Mouse (Mus musculus): Measurements from ENCODE around the gene Lrrc57.

The Lrrc57 gene

DNA sequence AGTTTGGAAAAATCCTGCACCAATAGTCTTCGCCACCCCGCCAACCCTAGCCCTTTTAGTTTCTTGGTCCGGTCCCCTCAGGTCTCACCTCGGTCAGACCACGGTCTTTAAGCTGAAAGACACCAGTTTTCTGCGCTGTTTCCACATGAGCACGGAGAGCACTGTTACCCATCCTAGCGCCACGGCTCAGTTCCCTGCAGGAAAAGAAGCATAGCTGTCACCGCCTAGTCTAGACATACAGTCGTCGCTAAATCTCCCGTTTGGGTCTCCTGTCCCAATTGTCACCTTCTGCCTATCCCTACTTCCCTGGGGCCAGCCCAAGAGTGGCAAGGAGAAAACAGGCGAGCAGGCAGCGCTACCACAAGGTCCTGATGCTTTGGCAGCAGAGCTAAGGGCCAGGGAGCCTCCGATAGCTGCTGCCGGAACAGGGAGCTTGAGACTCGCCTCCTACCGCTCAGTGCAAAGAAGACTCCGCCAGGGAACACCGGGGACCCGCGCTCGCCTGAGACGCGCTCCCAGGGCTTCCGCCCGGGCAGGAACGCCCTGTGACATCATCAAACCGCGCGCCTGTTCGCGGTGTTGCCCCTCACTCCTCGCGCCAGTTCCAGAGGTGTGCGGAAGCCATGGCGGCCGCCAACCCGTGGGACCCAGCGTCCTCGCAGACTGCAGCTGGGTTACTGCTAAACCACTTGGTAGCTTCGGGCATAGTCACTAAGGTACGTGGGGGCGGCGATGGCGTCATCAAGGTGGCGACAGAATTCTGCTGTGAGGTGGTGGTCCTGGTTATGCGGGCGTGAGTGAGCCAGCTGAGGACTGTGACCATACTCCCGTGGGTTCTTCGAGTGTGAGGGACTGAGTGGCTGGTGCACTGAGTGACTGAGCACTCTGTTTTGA is at the start of gene Lrrc57, which contains the start of gene Haus2:
Gene Lrrc57 (minus strand): TSS at position 691 of the 894 bp plus-strand sequence.
Gene Haus2 (plus strand): TSS at position 554 of the 894 bp plus-strand sequence.
- peak; percentile 79 to 92 for DNase-seq (ENCODE audit: low spot score in 2 of 2)

DNA sequence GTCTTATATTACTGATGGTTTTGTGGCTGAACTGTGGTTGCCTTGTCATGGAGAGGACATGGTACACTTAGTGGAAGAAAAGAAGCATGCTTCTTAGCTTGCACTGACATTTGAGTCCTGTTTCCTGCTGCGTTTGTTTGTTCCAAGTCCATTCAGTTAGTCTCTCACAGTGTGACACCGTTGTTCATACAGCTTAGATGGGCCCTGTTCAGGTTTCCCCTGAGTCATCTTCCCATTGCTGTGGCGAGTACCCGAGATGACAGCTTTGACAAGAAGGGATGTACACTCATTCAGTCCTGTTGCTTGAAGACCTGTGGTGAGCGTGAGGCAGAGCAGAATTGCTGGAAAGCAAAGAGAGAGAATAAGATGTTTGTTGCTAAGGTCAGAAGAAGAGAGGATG is 49.2 kb upstream of the Lrrc57 start:
- DNase-seq (ENCODE audit: low spot score in 2 of 2) = no peak

DNA sequence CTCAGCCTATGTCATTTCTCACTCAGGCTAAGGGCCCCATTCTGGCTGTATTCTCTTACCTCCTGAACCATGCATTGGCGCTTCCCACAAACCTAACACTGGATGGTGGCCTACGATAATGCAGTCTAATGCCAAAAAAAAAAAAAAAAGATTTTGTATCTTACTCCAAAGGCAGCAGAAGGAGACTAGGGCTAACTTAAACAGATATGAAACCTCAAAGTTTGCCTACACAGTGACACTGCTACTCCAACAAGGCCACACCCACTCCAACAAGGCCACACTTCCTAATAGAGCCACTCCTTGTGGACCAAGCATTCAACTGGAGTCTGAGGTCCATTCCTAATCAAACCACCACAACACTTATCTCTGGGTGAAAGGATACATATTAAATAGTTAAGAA is 47.4 kb upstream of the Lrrc57 start:
- no peak for DNase-seq (ENCODE audit: low spot score in 2 of 2)

DNA sequence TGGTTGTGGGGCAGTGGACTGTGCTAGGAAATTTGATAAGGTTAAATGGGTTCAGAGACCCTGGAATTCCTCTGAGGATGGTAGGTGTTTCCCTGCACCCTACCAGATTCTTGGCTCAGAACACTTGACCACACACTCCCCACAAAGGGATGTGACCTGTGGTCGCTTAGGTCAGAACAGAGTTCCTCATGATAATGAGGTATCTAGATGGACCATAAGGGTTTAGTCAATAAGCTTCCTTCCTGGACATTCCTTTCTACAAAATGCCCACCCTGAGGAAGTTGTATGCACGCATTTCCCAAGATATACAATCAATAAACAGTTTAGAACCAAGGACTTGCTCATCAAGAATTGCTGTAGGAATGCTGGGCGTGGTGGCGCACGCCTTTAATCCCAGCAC is 46.6 kb upstream of the Lrrc57 start:
- no peak for DNase-seq (ENCODE audit: low spot score in 2 of 2)

DNA sequence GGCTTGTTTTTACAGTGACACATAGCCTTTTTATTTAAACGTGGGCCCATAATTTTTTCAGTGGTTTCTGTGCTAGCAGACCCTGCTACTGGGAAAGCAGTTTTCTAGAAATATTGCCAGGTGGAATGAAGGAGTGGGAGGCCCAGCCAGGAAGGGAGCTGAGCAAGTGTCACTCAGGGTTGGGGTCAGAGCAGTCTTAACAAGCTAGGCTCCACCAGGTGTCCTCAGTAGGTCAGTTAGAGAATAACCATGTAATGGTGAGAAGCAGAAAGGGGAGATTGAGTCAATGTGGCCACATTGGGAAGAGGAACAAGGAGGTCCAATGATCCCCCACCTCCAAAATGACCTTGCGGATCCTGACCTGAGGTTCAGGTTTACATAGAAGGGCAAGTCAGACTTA is 45.4 kb upstream of the Lrrc57 start:
- DNase-seq (ENCODE audit: low spot score in 2 of 2) = no peak

DNA sequence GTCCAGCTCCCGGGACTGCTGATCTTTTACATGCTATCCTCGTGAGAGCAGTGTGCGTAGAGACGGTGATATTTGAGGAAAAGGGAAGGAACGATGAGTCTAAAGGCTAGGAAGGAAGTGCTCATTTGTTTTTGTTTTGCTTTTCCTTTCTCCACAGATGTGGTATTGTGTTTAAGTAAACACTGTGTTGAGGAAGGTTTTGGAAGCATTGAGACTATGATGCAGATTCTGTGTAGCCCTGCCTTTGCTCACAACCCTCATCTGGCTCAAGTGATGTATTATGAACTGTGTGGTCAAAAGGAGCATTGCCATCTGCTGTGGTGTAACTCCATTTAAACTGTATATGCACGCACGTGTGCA is 43.6 kb upstream of the Lrrc57 start:
- DNase-seq (ENCODE audit: low spot score in 2 of 2) = no peak

DNA sequence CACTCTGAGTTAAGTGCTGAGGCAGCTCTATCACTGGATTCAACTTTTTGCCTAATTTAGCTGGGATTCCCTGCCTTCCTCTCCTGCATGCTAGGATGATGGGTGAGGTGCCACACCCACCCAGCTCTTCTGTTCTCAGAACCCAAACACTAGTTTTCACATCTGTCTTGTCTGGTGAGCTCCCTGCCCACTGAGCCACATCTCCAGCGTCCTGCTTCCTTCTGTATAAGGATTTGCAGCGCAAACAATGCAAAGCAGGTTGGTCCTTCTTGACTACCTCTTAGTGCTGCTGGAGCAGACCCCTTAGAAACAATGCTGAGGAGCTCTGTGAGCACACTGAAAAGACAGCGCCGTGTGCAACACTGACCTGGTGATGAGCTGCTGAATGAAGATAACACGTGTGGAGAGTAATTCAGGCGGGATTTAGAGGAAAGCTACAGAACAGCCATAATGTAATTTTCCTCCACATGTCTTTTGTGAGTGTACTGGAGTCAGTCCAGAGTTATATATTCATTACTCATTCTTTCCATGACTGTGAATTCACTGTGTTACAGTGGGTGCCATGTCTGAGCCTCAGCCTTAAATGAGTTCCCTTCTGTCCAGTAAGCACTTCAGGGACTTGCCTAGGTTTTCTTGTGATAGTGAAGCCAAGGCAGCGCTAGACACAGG is 43.1 kb upstream of the Lrrc57 start:
- DNase-seq (ENCODE audit: low spot score in 2 of 2) = no peak

DNA sequence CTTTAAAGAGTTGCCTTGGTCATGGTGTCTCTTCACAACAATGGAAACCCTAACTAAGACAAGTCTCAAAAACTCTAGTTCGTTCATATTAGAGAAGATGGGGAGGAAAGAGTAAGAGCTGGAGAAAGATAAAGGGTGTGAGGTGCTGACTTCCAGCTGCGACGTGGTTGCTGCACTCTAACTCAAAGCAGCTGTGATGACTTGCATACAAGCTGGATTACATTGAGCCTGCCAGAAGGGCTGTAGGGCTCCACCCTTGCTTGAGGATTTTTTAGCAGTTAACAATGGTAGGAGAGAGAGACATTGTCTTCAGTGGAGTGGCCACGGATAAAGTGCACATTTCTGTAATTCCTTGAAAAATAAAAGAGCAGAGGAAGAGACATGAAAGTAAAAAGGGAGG is 37.5 kb upstream of the Lrrc57 start:
- DNase-seq (ENCODE audit: low spot score in 2 of 2) = no peak

DNA sequence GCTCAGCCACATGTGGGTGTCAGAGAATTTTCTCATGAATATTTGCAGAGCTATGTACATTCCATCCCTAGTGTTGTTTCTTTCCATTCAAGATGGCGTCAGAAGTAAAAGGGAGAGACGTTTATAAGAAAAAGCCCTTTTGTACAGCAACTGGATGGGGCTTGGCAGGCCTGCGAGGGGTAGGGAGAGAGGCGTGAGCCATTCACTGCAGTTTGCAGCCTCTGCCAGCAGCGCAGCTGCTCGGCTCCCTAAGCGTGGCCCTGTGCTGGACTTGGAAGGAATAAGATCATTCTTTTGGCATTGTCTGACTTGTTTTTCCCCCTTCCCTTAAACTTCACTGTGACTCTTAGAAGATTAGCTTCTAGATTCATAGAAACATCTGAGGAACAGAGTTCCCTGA is 34.5 kb upstream of the Lrrc57 start:
- no peak for DNase-seq (ENCODE audit: low spot score in 2 of 2)

DNA sequence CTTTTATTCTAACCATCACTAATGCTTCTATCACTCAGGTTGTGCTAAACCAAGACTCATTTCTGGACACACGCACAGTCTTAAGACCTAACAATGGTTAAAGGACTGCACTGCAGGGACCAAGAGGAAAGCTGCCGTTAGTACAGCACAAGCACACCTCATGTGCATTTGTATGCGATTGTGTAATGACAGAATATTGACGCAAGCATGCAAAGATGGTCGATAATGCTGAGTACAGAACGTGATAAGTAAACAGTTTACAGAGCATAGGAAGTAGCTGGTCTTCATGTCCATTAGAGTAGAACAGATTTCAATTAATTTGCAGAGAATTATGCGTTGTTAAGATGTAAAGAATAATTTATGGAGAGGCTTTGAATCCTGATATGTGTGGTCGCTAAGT is 31.5 kb upstream of the Lrrc57 start:
- no peak for DNase-seq (ENCODE audit: low spot score in 2 of 2)

DNA sequence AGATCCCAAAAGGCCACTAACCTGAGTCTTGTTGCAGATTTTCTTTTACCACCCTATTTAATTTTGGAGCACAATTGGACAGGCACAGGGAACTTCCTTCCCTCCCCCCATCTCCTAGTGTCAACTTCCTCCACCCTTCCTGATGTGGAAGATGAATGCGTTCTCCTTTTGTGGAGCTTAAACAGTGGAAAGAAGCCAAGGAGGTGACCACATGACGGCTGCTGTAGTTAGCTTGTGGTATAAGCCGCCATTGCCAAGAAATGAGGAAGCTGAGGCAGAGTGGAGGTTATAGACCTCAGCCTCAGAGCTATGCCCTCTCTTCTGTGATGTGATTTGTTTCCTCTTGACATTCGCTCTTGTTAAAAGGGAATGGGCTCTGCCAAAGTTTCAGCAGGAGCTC is 22.6 kb upstream of the Lrrc57 start:
- DNase-seq (ENCODE audit: low spot score in 2 of 2) = no peak

DNA sequence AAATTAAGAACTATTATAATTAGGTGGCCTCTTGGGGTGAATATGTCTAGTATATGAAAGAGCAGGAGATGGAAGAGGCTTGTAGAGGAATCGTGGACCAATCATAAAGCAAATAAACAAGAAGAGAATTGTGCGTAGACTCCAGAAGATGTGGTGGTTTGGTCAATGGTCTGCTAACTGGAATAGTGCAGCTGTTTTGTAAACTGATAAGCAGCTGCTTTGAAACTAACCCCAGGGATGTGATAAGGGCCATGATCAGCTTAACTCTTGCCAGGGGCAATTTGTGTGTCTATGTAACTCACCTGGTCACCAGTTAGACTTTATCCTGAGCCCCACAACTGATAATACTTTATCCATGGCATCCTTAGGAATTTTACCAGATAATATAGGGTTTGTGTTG is 22.2 kb upstream of the Lrrc57 start:
- no peak for DNase-seq (ENCODE audit: low spot score in 2 of 2)

DNA sequence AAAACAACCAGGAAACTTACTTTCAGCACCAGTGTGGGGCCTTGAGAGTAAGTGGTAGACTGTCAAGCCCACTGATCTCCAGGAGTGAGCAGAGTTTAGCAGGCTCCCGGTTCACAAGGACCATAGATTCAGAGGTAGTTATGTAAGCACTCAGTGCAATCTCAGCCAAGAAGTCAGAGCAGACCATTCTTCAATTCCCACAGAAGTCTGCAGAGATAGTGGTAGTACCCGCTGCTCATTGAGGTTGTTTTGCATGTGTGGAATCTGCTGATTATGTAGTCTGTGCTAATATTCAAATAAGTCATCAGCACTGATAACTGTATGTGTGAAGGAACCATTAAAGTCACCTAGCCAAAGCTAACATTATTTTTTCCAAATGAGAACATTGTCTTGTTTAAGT is 21.3 kb upstream of the Lrrc57 start:
- no peak for DNase-seq (ENCODE audit: low spot score in 2 of 2)

DNA sequence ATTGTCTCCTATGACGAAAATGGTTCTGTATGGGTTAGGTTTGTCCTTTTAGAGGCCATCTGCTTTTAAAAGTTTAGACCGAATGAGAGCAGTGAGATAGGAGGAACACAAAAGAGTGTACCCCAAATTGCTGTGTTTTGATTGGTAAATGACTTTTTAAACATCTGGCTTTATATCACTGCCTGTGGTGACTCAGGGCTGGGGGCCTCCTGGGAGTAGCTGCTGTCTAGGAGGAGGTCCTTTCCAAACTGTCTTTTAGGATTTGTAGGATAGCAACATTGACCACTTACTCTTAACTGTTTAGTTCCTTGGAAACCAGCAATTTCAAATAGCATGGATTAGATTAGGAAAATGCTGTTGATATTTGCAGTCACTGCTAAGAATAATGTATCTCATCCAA is 20.9 kb upstream of the Lrrc57 start:
- DNase-seq (ENCODE audit: low spot score in 2 of 2) = no peak

DNA sequence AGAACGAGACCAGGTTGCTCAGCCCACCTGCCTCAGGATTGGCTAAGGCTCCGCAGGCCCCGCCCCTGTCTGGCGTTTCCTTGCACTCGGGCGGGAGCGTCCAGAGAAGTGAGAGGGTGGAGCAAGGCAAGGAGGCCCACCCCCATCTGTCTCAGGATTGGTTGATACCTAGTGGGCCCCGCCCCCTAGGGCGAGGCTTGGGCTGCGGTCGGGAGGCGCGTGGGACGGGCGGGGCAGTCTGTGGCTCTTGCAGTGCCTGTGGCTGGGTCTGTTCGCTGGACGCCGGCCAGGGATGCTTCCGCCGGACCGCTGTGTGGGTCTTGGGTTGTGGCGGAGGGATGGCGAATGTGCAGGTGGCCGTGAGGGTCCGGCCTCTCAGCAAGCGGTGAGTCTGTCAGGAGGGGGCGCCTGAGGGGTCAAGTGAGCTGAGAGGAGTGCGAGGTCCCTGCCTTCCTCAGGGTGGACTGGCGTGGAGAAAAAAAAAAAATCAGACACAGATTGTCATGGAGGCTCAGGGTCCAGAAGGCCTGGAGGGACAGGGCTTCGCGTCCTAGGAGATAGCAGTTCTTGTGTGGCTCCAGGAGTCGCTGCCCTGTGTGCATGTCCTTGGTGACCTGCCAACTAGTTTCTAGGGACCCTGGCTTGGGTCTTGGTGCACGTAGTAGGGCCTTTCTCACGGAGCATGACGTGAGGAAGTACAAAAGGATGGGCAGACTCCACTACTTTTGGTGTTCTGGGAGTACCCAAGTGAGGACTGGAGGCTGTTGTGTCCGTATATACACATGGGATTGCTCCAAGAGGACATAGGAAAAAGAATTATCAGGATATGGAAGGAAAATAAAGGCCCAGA is 19.8 kb upstream of the Lrrc57 start, which contains the start of gene Stard9:
Gene Stard9 (plus strand): TSS at position 236 of the 850 bp plus-strand sequence.
- peak; percentile 93 to 95 for DNase-seq (ENCODE audit: low spot score in 2 of 2)

DNA sequence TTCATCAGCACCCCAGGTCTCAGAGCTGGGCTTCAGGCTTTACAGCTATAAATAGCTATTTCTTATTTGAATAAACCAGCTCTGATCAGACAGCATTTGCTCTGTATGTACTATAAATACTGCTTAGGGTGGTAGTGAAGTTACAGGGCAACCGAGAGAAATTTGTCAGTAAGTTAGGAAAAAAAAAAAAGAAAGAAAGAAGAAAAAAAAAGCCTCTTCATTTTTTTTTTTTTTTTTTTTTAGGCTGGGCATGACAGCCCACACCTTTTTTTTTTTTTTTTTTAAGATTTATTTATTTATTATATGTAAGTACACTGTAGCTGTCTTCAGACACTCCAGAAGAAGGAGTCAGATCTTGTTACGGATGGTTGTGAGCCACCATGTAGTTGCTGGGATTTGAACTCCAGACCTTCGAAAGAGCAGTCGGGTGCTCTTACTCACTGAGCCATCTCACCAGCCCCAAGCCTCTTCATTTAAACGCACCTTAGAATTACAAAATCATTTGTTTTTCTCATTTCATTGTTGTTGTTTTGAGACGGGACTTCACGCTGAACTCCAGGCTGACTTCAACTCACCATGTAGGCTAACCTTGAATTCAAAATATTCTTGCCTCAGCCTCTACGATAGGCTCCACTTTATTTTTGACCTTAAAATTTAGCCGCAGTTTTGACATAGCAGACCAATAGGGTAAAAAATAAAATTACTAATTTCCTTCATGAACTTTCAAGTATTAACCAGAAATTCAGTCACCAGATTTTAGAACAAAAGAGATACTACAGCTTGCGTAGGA is 19.0 kb upstream of the Lrrc57 start:
- DNase-seq (ENCODE audit: low spot score in 2 of 2) = no peak

DNA sequence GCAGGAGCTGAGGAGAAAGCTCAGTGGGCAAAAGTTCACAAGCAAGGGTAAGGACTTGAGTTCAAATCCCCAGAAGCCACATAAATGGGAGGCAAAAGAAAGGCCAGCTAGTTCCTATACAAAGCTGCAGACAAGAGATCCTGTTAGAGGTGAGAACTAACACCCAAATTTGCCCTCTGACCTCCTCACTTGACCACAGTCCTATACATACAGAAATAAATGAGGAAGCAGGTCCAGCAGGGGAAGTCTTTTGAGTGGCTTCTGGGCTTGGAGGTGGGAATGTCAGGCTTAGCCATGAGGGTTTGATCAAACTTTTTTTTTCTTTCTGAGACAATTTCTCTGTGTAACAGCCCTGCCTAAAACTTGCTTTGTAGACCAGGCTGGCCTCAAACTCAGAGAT is 13.6 kb upstream of the Lrrc57 start:
- DNase-seq (ENCODE audit: low spot score in 2 of 2) = no peak

DNA sequence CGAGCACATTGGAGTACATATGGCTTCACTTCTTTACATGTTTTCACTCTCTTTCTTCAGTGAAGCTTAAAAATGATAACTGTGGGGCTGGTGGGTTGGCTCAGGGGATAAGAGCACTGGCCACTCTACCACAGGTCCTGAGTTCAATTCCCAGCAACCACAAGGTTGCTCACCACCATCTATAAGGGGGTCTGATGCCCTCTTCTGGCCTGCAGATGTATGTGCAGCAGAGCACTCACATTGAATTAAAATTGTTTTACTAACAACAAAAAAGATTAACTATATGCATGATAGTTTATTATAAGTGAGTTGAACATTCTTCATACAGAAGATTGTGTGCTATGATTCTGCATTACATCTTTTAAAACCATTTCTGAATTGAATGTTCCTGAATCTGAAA is 10.2 kb upstream of the Lrrc57 start:
- no peak for DNase-seq (ENCODE audit: low spot score in 2 of 2)

DNA sequence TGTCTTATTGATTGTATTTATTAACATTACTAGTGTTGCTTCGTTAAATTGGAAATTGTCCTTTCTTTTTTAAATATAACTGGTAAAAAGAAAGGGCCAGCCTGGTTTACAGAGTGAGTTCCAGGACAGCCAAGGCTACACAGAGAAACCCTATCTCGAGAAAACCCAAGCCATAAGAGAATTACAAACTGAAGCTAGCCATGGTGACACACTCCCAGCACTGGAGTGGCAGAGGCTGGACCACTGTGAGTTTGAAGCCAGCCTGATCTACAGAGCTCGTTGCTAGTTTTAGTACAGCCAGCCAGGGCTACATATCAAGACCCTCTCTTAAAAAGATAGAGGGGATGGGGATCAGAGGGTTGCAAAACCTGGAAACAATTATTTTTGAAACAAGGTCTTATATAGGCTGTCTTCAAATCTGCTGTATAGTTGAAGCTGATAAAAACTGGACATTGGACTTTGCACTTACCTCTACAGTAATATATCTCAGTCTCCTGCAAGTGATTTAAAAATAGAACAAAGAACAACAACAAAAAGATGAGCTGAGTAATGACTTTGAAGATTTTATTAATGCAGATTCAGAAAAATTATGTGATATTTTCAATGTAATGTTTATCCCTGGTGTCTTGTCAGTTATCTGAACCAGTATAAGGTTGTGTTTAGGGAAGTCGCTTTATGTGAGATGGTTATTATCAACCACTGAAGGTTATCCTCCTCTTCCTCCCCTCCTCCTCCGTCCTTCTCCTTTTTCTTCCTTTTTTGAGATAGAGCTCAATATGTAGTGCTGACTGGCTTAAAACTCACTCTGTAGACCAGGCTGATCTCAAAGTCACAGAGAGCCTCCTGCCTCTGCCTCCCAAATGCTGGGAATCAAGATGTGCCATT is 7.2 kb upstream of the Lrrc57 start:
- no peak for DNase-seq (ENCODE audit: low spot score in 2 of 2)

DNA sequence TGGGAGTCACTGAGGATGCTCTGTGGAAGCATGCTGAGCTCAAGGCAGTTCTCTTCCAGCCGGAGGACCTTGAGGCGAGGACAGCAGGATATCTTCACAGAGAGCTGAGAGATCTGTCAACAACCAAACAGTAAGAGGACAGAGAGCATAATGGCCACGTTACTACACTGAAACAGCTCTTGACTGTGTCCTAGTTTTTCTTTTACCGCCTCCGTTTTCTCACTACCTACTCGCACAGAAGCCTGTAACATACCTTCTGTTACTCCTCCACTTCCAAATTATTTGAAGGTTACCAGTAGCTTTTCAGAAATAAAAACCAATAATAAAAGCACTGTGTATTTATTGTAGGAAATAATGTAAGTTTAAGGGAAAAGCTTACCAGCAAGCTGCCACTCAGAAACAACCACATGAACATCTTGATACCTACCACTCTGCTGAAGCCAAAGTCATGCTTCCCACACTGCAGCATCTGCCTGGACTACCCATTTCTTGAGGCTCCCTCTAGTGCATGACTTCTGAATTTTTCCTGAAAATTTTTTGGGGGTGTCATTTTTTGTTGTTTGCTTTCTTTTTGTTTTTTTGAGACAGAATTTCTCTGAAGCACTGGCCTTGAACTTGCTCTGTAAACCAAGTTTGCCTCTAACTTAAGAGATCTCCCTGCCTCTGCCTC is 3.2 kb downstream of the Lrrc57 start:
- DNase-seq (ENCODE audit: low spot score in 2 of 2) = no peak
